Mouse (Mus musculus) right cerebral cortex, postnatal 14 days (tissue): ENCODE measurements at regions not wholly inside any gene's neighbourhood (a gene's known extent, or its start where the extent isn't known, plus 50 kb on each side); places are given as distances from the start of the nearest gene placed in this dataset.
"Not testable (repeated sequence)": the region's sequence is repeated elsewhere in the genome, so short reads cannot be mapped to it uniquely, and the experiment has no call there.

Experiments used
- DNase-seq: peaks from one replicate; pipeline ENCODE4 v3.0.0; 2022

DNA sequence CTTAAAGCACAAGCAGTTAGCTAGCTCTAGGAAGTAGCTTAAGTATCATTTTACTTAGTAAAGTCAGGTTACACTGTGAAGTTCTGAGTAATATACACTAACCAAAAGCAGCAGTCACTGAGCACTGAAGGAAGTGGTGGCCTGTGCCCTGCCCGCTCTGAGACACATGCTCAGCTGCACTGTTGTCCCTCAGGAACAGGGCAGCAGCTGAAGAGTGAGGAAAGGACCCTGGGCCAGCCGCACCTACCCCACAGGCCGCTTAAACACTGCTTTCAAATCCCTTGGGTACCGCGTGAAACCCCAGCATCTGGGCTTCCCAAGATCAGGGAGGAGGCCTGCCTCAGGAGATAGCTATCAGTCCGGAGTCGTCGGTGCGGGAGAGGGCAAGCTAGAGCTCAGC lies 385.1 kb downstream of the Gm8797 start:
- DNase-seq, result not testable (repeated sequence)

GRCm38 (mm10) chr3:6137374-6137773 lies 386.8 kb downstream of the Gm8797 start:
- no peak for DNase-seq

DNA sequence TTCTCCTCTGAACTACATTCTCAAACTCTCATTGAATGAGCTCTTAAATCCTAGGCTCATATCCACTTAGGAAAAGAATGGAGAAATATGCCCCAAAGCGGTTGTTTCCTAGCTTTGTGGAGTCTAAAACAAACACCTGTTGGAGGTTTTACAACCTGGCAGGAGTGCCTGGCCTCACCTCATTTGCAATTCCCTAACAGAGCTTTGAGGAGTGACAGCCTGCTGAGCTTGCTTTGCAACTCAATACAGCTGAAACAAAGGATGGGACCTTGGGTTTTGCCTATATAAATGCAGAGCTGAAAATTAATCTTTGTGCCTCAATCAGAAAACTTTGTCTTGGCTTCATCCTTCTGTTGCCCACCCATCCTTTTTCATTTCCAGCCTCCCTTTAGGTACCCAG lies 423.2 kb downstream of the Gm8797 start:
- no peak for DNase-seq

DNA sequence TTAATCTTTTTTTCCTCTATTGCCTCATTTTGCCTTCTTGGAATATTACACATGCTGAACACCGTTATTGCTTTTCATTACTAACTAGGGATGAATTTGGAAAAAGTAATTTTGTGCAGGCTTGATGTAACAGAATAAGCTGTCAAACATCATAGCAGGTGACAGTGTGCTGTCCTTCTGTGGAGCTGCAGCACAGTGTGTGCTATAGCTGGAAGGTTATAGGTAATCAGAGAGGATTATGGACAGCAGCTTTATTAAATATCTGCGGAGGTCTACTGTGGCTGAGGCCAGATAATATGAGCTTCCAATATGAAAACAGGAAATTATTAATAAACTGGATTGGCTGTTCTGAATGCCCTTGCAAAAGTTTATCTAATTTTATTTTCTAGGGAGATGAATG lies 431.9 kb downstream of the Gm8797 start:
- no peak for DNase-seq

- no peak for DNase-seq
These were observed 432.8 kb downstream of the Gm8797 start for GRCm38 (mm10) chr3:6183400-6183799.

- DNase-seq, result no peak
These were observed 415.6 kb downstream of the 1700008P02Rik start for GRCm38 (mm10) chr3:6204656-6205055.

DNA sequence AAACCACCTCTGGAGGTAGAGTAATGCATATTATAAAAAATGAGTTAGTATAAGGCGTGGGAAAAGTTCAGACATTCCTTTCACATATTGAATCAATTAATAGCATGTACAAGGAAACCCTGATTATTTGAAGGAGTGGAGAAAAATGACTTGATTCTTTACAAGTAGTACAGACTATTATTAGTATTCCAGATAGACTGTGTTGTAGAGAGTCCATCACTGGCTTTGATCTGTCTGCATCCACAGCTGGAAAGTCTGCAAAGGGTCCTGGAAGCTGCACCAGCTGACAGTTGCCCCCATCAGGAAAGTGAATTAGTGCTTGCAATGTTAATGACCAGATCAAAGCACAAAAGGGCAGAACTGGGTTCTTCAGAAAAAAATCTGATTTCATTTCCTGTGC lies 391.6 kb downstream of the 1700008P02Rik start:
- no peak for DNase-seq
